Mouse (Mus musculus) common myeloid progenitor, adult 5-6 weeks (primary cell): ENCODE data around the gene Spata32. TPM values are rescaled to one million over a fixed set of nuclear protein-coding genes. Genes with fewer than 3 reads are reported as not detected.

Source experiments
- ATAC-seq: replicated peaks from 2 replicates; pipeline ENCODE4 v1.8.0; 2016; ENCODE audit warnings: low read depth, mild to moderate bottlenecking, moderate TSS enrichment, inconsistent platforms; ENCODE audit not compliant: poor library complexity, severe bottlenecking
- total RNA-seq: library from RNA; stranded (forward); fragments of 200-1000, 187-1606 nt; gene quantifications from 2 replicates; pipeline ENCODE4 v1.2.3, GENCODE M21; 2017

The Spata32 gene
- 0.96 TPM in 1 of 2 replicates, not detected in the other for total RNA-seq

- peak; percentile 79 for ATAC-seq
Observed at GRCm38 (mm10) chr11:103217790-103218516, at the start of gene Spata32. Gene Spata32, minus strand, starts transcription at chr11:103218432.

GRCm38 (mm10) chr11:103267346-103268219 is 49.4 kb upstream of the Spata32 start, which contains the start of gene Map3k14:
Gene Map3k14, minus strand, starts transcription at chr11:103267472.
- ATAC-seq = peak; percentile 85

GRCm38 (mm10) chr11:103266729-103267345 is 48.6 kb upstream of the Spata32 start:
- ATAC-seq = peak; percentile 0; the same call in 1 of the 2 replicates

GRCm38 (mm10) chr11:103265856-103266255 is 47.6 kb upstream of the Spata32 start:
- ATAC-seq = no peak

GRCm38 (mm10) chr11:103265211-103265610 is 47.0 kb upstream of the Spata32 start:
- peak; percentile 30 for ATAC-seq

- ATAC-seq = no peak
Observed at GRCm38 (mm10) chr11:103264427-103265005, 46.3 kb upstream of the Spata32 start.

- ATAC-seq = no peak
Observed at GRCm38 (mm10) chr11:103263551-103263950, 45.3 kb upstream of the Spata32 start.

GRCm38 (mm10) chr11:103262412-103263267 is 44.4 kb upstream of the Spata32 start:
- no peak for ATAC-seq

- no peak for ATAC-seq
Observed at GRCm38 (mm10) chr11:103261671-103262411, 43.6 kb upstream of the Spata32 start.

- no peak for ATAC-seq
Observed at GRCm38 (mm10) chr11:103260515-103261192, 42.4 kb upstream of the Spata32 start.

- no peak for ATAC-seq
Observed at GRCm38 (mm10) chr11:103260034-103260433, 41.8 kb upstream of the Spata32 start.

- ATAC-seq = peak; percentile 34
Observed at GRCm38 (mm10) chr11:103257938-103258481, 39.8 kb upstream of the Spata32 start.

GRCm38 (mm10) chr11:103253605-103254004 is 35.4 kb upstream of the Spata32 start:
- ATAC-seq = peak; percentile 64

GRCm38 (mm10) chr11:103252380-103252779 is 34.1 kb upstream of the Spata32 start:
- ATAC-seq = no peak

- no peak for ATAC-seq
Observed at GRCm38 (mm10) chr11:103250324-103250723, 32.1 kb upstream of the Spata32 start.

- ATAC-seq = peak; percentile 68
Observed at GRCm38 (mm10) chr11:103249509-103249908, 31.3 kb upstream of the Spata32 start.

- no peak for ATAC-seq
Observed at GRCm38 (mm10) chr11:103248837-103249236, 30.6 kb upstream of the Spata32 start.
